12 mouse cellular contexts compared by ENCODE assay signal in genomic region chr10:60196971-60197370, GRCm38 (mm10). TPM values are rescaled to one million over a fixed set of nuclear protein-coding genes. Genes with fewer than 3 reads are reported as not detected.
A peak's percentile ranks its signal among the peaks of the same experiment; 100 is the strongest.
DNase-seq lines count a peak whose midpoint lies in the region; ATAC-seq and TF ChIP-seq lines count a peak whose summit lies in the region.
"Had no signal": no experiment of that assay in that cellular context is flagged by ENCODE, and none has a peak within 500 bp of the region (broad histone marks: within the 10 kb centered on the region; RNA-seq: fewer than 3 reads in every experiment).

No protein-coding gene starts in this region.

- peaks cover 3% of the 10 kb centered on the region for H3K4me1 ChIP-seq in heart, adult 2 months (ENCODE audit: control insufficient read depth, insufficient read depth, low read length)
- peaks cover 25% of the 10 kb centered on the region for H3K4me1 ChIP-seq in heart, embryonic 10.5 days
- no peaks in the 10 kb centered on the region for H3K4me1 ChIP-seq in lung, postnatal 0 days (ENCODE audit: insufficient read depth, low read depth, low read length)
- peaks cover 32% of the 10 kb centered on the region for H3K4me1 ChIP-seq in stomach, embryonic 15.5 days

- no peak overlapping the region for H3K4me3 ChIP-seq in heart, adult 2 months
- H3K4me3 ChIP-seq in heart, embryonic 10.5 days: no peak overlapping the region
- H3K4me3 ChIP-seq in lung, postnatal 0 days (ENCODE audit: low read depth, low read length): no peak overlapping the region
- H3K4me3 ChIP-seq in stomach, embryonic 15.5 days (replicated peaks): no peak overlapping the region
- H3K4me3 ChIP-seq: erythroblast, embryonic 14.5 days had no signal

- no peak for TF ChIP-seq EP300 in heart, adult 2 months (IDR thresholded peaks at IDR 0.05; ENCODE audit: insufficient read depth, low read depth, low read length)
- no peak for TF ChIP-seq EP300 in lung, postnatal 0 days (IDR thresholded peaks at IDR 0.05)

- no peaks in the 10 kb centered on the region for H3K36me3 ChIP-seq in heart, adult 2 months (ENCODE audit: control insufficient read depth, insufficient read depth, low read length)
- no peaks in the 10 kb centered on the region for H3K36me3 ChIP-seq in heart, embryonic 10.5 days
- no peaks in the 10 kb centered on the region for H3K36me3 ChIP-seq in lung, postnatal 0 days (ENCODE audit: insufficient read depth, low read length)
- no peaks in the 10 kb centered on the region for H3K36me3 ChIP-seq in stomach, embryonic 15.5 days

- no peak for TF ChIP-seq POLR2A in heart, adult 2 months (IDR thresholded peaks at IDR 0.05; ENCODE audit: insufficient read depth, low read depth, low read length)

- DNase-seq in heart, adult 2 months: no peak
- DNase-seq in heart, embryonic 10.5 days (ENCODE audit: low spot score): no peak
- DNase-seq in lung, postnatal 0 days (ENCODE audit: low spot score): no peak
- DNase-seq in lung, postnatal 25 days (ENCODE audit: low spot score): no peak
- DNase-seq in cerebellum, postnatal 25 days: peak; percentile 60 to 79
- no peak for DNase-seq in adrenal gland, adult 18-20 months (ENCODE audit: low spot score in 2 of 2)
- no peak for DNase-seq in testis, postnatal 14 days (ENCODE audit: low spot score)
- DNase-seq: adrenal gland, adult 8-10 months; B cell, adult 2 months; forebrain, postnatal 0 days had no signal

- intact Hi-C loops in heart, adult 2 months (cut with DNase I): no loop called here

- peak overlapping the region; percentile 13; the same call in 1 of the 2 replicates for H3K27ac ChIP-seq in heart, adult 2 months
- H3K27ac ChIP-seq in heart, embryonic 10.5 days: no peak overlapping the region
- peak overlapping the region; percentile 47 for H3K27ac ChIP-seq in lung, postnatal 0 days (ENCODE audit: low read length)
- peak overlapping the region; percentile 12 for H3K27ac ChIP-seq in stomach, embryonic 15.5 days

- no peak overlapping the region for H3K9ac ChIP-seq in heart, adult 2 months (ENCODE audit: low read depth, low read length)
- no peak overlapping the region for H3K9ac ChIP-seq in lung, postnatal 0 days (replicated peaks; ENCODE audit: low read depth)
- H3K9ac ChIP-seq in stomach, embryonic 15.5 days: no peak overlapping the region
- H3K9ac ChIP-seq: forebrain, postnatal 0 days had no signal

- no peak for ATAC-seq in lung, postnatal 0 days
- no peak for ATAC-seq in stomach, embryonic 15.5 days (ENCODE audit: insufficient read depth, low FRiP score, low read depth)
- ATAC-seq: forebrain, postnatal 0 days had no signal

- no peaks in the 10 kb centered on the region for H3K27me3 ChIP-seq in heart, adult 2 months (ENCODE audit: control insufficient read depth, insufficient read depth, low read length)
- H3K27me3 ChIP-seq in heart, embryonic 10.5 days (ENCODE audit: insufficient read depth, poor library complexity, severe bottlenecking): peaks cover 10% of the 10 kb centered on the region
- 0 out of 2 replicates have a peak, but pooled peaks cover 4% of the 10 kb centered on the region for H3K27me3 ChIP-seq in lung, postnatal 0 days (replicated peaks; ENCODE audit: insufficient read depth, low read length)
- H3K27me3 ChIP-seq in stomach, embryonic 15.5 days (replicated peaks): no peaks in the 10 kb centered on the region

- 51% methylated on average over 5 of the region's 5 CpGs for WGBS in heart, adult 2 months
- 70% methylated on average over 5 of the region's 5 CpGs for WGBS in heart, embryonic 10.5 days
- whole genome bisulfite sequencing in lung, postnatal 0 days: 36% methylated on average over 5 of the region's 5 CpGs
- 46% methylated on average over 5 of the region's 5 CpGs for WGBS in stomach, embryonic 15.5 days

- no peaks in the 10 kb centered on the region for H3K79me2 ChIP-seq in heart, adult 2 months (replicated peaks; ENCODE audit: control insufficient read depth, insufficient read depth, low read length)

- TF ChIP-seq CTCF in heart, adult 2 months (IDR thresholded peaks at IDR 0.05): no peak
- no peak for TF ChIP-seq CTCF in lung, postnatal 0 days (IDR thresholded peaks at IDR 0.05)

- no peak overlapping the region for H3K4me2 ChIP-seq in lung, postnatal 0 days (replicated peaks; ENCODE audit: low read depth, low read length)
- H3K4me2 ChIP-seq in stomach, embryonic 15.5 days: no peak overlapping the region

- no peaks in the 10 kb centered on the region for H3K9me3 ChIP-seq in heart, embryonic 10.5 days
- H3K9me3 ChIP-seq in lung, postnatal 0 days (ENCODE audit: low read length): no peaks in the 10 kb centered on the region
- no peaks in the 10 kb centered on the region for H3K9me3 ChIP-seq in stomach, embryonic 15.5 days

RNA-seq across cellular contexts. Expression of gene Chst3, which starts 22.1 kb away (rescaled TPM):
- under 1 TPM; 0.80 to 0.91 TPM for total RNA-seq in heart, adult 2 months (2021)
- 1.3 and 1.5 TPM in 2 replicates for polyA plus RNA-seq in heart, adult 2 months (2012; rRNA removed)
- polyA plus RNA-seq in heart, embryonic 10.5 days (2016; fragmentation: Nextera tagmentation; extraction: Ambion mirVana): 0.51 and 0.89 TPM in 2 replicates
- 1.8 TPM in 2 replicates for polyA plus RNA-seq in lung, postnatal 0 days (2015; fragmentation: Nextera tagmentation; extraction: Ambion mirVana)
- polyA plus RNA-seq in stomach, embryonic 15.5 days (2015; fragmentation: Nextera tagmentation; extraction: Ambion mirVana): 2.2 and 2.3 TPM in 2 replicates
- under 1 TPM; 0.77 to 0.86 TPM for total RNA-seq in adrenal gland, adult 18-20 months (2021)
- polyA plus RNA-seq: erythroblast, embryonic 14.5 days had no signal

Comparison
In these comparisons a context has a peak if more than half of its experiments do, and no peak if none do; other contexts are left out.
1. DNase-seq: peak in cerebellum, postnatal 25 days (2 of 2); none in heart, adult 2 months (0 of 2), heart, embryonic 10.5 days (single experiment), lung, postnatal 0 days (single experiment), lung, postnatal 25 days (single experiment), adrenal gland, adult 18-20 months (0 of 2) and testis, postnatal 14 days (single experiment).